Mouse (Mus musculus): Measurements from ENCODE around the gene Micu1.

- TF ChIP-seq CTCF (IDR thresholded peaks at IDR 0.05; ENCODE audit: borderline replicate concordance, insufficient read depth, low read length) (no peak), POLR2A (IDR thresholded peaks at IDR 0.05; ENCODE audit: low read depth, low read length) (no peak)
These were observed 24.4 kb upstream of the Micu1 start for GRCm38 (mm10) chr10:59677836-59678235.
